Mouse (Mus musculus): ENCODE results near the gene Rem2. TPM values are rescaled to one million over a fixed set of nuclear protein-coding genes. Genes with fewer than 3 reads are reported as not detected.

Rem2 gene
- polyA plus RNA-seq, 1 experiment from 2014 or later: 5.3 TPM

DNA sequence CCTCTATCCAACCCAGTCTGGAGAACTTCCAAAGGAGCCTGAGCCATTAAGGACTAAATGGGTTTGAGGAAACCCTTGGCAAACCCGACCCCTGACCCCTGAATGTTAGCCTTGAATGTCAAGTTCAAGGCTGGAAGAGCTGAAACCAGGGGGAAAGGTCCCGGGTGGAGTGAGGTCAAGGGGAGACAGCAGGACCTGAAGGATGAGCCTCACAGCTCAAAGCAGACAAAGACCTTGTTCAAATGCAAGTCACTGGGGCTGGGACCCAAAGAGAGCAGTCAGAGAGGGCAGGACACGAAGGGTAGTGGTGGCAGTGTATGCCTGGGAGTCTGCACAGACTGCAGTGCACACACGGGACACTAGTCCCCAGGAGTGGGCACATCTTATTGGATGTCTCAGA lies 34.5 kb upstream of the Rem2 start:
- ATAC-seq (ENCODE audit: insufficient number of reproducible peaks, low FRiP score, low TSS enrichment, low read depth) (no peak), DNase-seq (ENCODE audit: low spot score) (no peak)
- no peaks in the 10 kb centered on the region for H3K27me3 ChIP-seq (ENCODE audit: control insufficient read depth, insufficient read depth, low read length)
- peaks cover 19% of the 10 kb centered on the region for H3K4me1 ChIP-seq (ENCODE audit: control insufficient read depth, insufficient read depth, low read length)
- no peak overlapping the region for H3K27ac ChIP-seq (replicated peaks; ENCODE audit: low read depth, low read length)
- no peak overlapping the region for H3K4me2 ChIP-seq (ENCODE audit: low read depth, severe bottlenecking)
- peaks cover 13% of the 10 kb centered on the region for H3K36me3 ChIP-seq (ENCODE audit: control insufficient read depth, insufficient read depth, low read length)
- WGBS: 83% methylated on average over 4 of the region's 4 CpGs
- no peak overlapping the region for H3K4me3 ChIP-seq (ENCODE audit: low read depth, low read length)
- H3K9me3 ChIP-seq (ENCODE audit: control insufficient read depth, low read length): no peaks in the 10 kb centered on the region
- H3K9ac ChIP-seq (ENCODE audit: low read length): no peak overlapping the region

DNA sequence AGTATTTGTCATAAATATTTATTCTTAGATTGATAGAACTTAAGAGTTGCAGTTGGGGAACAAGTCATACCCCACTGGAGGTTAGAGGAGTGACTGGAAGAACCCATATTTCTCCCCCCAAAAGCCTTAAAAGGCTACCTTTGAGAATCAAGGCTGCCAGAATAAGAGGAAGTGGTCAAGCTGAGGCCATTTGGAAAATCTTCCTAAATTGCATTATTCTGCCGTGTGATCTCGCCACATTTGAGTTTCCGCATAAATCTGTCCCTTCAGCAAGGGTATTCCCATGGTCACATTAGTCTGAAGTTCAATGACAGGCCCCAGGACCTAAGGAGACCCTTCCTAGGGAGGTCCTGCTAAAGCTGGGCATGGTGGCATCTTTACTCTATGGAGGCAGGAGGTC lies 33.4 kb upstream of the Rem2 start:
- peaks cover 19% of the 10 kb centered on the region for H3K4me1 ChIP-seq (ENCODE audit: control insufficient read depth, insufficient read depth, low read length)
- H3K9me3 ChIP-seq (ENCODE audit: control insufficient read depth, low read length): no peaks in the 10 kb centered on the region
- H3K27ac ChIP-seq (replicated peaks; ENCODE audit: low read depth, low read length): 0 out of 2 replicates have a peak overlapping the region, but pooled peaks have one; percentile 56
- H3K36me3 ChIP-seq (ENCODE audit: control insufficient read depth, insufficient read depth, low read length): peaks cover 11% of the 10 kb centered on the region
- H3K27me3 ChIP-seq (ENCODE audit: control insufficient read depth, insufficient read depth, low read length): no peaks in the 10 kb centered on the region
- no peak overlapping the region for H3K4me3 ChIP-seq (ENCODE audit: low read depth, low read length)
- no peak for DNase-seq (ENCODE audit: low spot score)
- no peak for ATAC-seq (ENCODE audit: insufficient number of reproducible peaks, low FRiP score, low TSS enrichment, low read depth)
- no peak overlapping the region for H3K9ac ChIP-seq (ENCODE audit: low read length)
- no peak overlapping the region for H3K4me2 ChIP-seq (ENCODE audit: low read depth, severe bottlenecking)
- 85% methylated on average over 3 of the region's 3 CpGs for WGBS

DNA sequence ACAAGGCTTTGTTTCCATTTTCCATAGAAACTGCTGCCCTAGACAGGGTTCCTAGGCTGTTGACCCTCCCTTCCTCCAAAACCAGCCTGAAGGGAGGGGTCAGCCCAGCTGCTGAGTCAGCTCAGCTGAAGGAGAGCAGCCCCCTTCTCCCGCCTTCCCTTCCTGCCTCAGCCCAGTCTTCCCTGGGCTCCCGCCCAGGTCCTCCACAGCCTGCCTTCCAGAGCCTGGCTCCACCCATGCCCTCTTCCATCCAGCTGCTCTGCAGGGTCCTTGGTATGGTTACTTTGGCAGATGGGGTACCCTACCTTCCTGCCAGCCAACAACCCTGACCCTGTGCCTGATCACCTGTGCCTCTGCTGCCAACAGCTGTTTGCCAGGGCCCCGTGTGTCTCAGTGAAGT lies 32.7 kb upstream of the Rem2 start:
- no peaks in the 10 kb centered on the region for H3K27me3 ChIP-seq (ENCODE audit: control insufficient read depth, insufficient read depth, low read length)
- H3K9ac ChIP-seq (ENCODE audit: low read length): peak overlapping the region; percentile 49
- peaks cover 19% of the 10 kb centered on the region for H3K4me1 ChIP-seq (ENCODE audit: control insufficient read depth, insufficient read depth, low read length)
- ATAC-seq (ENCODE audit: insufficient number of reproducible peaks, low FRiP score, low TSS enrichment, low read depth) (peak; percentile 74), DNase-seq (ENCODE audit: low spot score) (peak; percentile 75)
- H3K36me3 ChIP-seq (ENCODE audit: control insufficient read depth, insufficient read depth, low read length): peaks cover 11% of the 10 kb centered on the region
- no peak overlapping the region for H3K4me2 ChIP-seq (ENCODE audit: low read depth, severe bottlenecking)
- no peaks in the 10 kb centered on the region for H3K9me3 ChIP-seq (ENCODE audit: control insufficient read depth, low read length)
- H3K27ac ChIP-seq (replicated peaks; ENCODE audit: low read depth, low read length): peak overlapping the region; percentile 56
- H3K4me3 ChIP-seq (ENCODE audit: low read depth, low read length): no peak overlapping the region
- 2% methylated on average over 3 of the region's 3 CpGs for WGBS

DNA sequence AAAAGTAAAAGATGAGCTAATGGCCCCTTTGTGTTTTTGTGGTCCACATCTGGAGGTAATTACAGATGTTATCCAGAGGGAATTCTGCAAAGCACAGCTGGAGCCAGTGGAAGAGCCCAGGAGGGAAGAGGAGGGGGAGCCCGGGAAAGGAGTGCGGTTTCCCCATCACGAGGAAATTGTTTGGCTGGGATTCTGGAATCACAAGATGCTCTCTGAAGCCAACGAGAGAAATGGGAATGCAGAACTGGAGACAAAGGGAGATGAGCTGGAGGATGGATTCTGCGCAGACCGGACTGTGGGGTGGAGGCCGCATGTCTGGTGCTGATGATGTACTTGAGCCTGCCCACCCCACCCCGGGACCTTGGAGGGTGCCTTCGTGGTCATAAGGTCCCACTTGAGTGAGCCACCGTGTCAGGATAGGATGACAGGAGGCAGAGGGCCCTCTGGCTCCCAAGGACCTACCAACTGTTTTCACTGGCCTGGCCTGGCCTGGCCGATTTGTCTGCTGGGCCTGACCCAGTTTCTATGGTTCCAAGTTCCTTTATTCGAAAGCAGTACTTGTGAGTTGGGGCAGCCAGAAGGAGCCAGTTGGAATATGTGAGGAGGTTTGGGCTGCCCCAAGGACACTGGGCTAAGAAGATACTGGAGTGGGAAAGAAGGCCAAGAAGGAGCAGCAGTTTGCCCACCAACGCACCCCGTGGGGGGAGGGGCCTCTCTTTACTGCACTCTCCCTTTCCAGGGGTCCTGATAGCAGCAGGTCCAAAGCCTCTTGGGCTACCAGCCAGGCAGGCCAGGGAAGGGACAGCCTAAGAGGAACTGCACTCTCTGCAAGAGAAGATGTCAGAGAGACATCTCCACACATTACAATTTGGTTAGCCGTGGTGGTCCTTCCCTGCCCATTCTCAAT lies 31.9 kb upstream of the Rem2 start:
- DNase-seq (ENCODE audit: low spot score) (peak; percentile 44), ATAC-seq (ENCODE audit: insufficient number of reproducible peaks, low FRiP score, low TSS enrichment, low read depth) (0 out of 2 replicates have a peak, but pooled peaks have one; percentile 41)
- H3K4me3 ChIP-seq (ENCODE audit: low read depth, low read length): no peak overlapping the region
- peaks cover 19% of the 10 kb centered on the region for H3K4me1 ChIP-seq (ENCODE audit: control insufficient read depth, insufficient read depth, low read length)
- H3K4me2 ChIP-seq (ENCODE audit: low read depth, severe bottlenecking): no peak overlapping the region
- 55% methylated on average over 15 of the region's 15 CpGs for WGBS
- no peaks in the 10 kb centered on the region for H3K27me3 ChIP-seq (ENCODE audit: control insufficient read depth, insufficient read depth, low read length)
- peak overlapping the region; percentile 56 for H3K27ac ChIP-seq (replicated peaks; ENCODE audit: low read depth, low read length)
- H3K9ac ChIP-seq (ENCODE audit: low read length): no peak overlapping the region
- peaks cover 7% of the 10 kb centered on the region for H3K36me3 ChIP-seq (ENCODE audit: control insufficient read depth, insufficient read depth, low read length)
- H3K9me3 ChIP-seq (ENCODE audit: control insufficient read depth, low read length): no peaks in the 10 kb centered on the region

DNA sequence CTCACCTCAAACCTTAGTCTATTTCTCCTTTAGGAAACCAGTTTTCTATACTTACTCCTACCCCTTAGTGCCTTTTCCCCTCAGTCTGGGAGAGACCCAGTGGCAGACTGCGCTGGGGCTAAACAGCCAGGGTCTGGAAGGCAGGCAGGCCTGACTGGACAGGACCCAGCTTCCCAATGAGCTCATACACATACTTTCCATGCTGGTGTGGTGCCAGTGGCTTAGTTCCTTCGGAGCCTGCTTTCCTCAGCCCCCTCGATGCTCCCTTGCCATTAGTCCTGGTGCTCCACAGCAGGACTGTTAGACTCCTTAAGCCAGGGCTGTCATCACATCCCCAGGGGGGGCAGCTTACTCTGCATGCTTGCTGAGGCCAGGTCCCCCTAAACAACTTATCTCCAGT lies 30.4 kb upstream of the Rem2 start:
- ATAC-seq (ENCODE audit: insufficient number of reproducible peaks, low FRiP score, low TSS enrichment, low read depth): no peak
- no peak overlapping the region for H3K27ac ChIP-seq (replicated peaks; ENCODE audit: low read depth, low read length)

DNA sequence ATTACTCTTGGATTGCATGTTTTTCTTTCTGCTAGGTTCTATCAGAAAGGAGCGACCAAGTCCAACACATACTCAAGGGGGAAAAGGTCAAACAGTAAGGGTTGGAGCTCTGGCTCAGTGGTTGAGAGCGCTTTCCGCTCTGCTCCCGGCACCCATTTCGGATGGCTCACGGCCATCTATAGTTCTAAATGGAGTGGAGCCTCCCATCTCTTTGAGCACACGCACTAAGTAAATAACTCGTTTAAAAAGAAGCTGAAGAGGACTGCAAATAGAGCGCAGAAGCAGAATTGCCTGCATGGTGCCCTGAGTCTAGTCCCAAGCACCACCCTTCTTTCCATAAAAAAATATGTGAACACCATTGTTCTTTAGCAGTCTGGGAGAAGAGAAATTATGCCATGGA lies 22.3 kb upstream of the Rem2 start:
- Histone ChIP-seq H3K4me2 (ENCODE audit: low read depth, severe bottlenecking) (no peak overlapping the region), H3K9me3 (ENCODE audit: control insufficient read depth, low read length) (no peaks in the 10 kb centered on the region), H3K9ac (ENCODE audit: low read length) (no peak overlapping the region), H3K27me3 (ENCODE audit: control insufficient read depth, insufficient read depth, low read length) (no peaks in the 10 kb centered on the region), H3K36me3 (ENCODE audit: control insufficient read depth, insufficient read depth, low read length) (no peaks in the 10 kb centered on the region), H3K27ac (replicated peaks; ENCODE audit: low read depth, low read length) (no peak overlapping the region), H3K4me1 (ENCODE audit: control insufficient read depth, insufficient read depth, low read length) (no peaks in the 10 kb centered on the region), H3K4me3 (ENCODE audit: low read depth, low read length) (no peak overlapping the region)
- no peak for ATAC-seq (ENCODE audit: insufficient number of reproducible peaks, low FRiP score, low TSS enrichment, low read depth)
- 93% methylated on average over 9 of the region's 9 CpGs for WGBS
- DNase-seq (ENCODE audit: low spot score): no peak

More for the DNA sequence above, 30.4 kb upstream of the Rem2 start:
- Histone ChIP-seq H3K36me3 (ENCODE audit: control insufficient read depth, insufficient read depth, low read length) (no peaks in the 10 kb centered on the region), H3K4me3 (ENCODE audit: low read depth, low read length) (no peak overlapping the region), H3K9me3 (ENCODE audit: control insufficient read depth, low read length) (no peaks in the 10 kb centered on the region), H3K4me2 (ENCODE audit: low read depth, severe bottlenecking) (no peak overlapping the region), H3K27me3 (ENCODE audit: control insufficient read depth, insufficient read depth, low read length) (no peaks in the 10 kb centered on the region), H3K4me1 (ENCODE audit: control insufficient read depth, insufficient read depth, low read length) (peaks cover 19% of the 10 kb centered on the region), H3K9ac (ENCODE audit: low read length) (no peak overlapping the region)
- 58% methylated on average over 3 of the region's 3 CpGs for WGBS
- no peak for DNase-seq (ENCODE audit: low spot score)

DNA sequence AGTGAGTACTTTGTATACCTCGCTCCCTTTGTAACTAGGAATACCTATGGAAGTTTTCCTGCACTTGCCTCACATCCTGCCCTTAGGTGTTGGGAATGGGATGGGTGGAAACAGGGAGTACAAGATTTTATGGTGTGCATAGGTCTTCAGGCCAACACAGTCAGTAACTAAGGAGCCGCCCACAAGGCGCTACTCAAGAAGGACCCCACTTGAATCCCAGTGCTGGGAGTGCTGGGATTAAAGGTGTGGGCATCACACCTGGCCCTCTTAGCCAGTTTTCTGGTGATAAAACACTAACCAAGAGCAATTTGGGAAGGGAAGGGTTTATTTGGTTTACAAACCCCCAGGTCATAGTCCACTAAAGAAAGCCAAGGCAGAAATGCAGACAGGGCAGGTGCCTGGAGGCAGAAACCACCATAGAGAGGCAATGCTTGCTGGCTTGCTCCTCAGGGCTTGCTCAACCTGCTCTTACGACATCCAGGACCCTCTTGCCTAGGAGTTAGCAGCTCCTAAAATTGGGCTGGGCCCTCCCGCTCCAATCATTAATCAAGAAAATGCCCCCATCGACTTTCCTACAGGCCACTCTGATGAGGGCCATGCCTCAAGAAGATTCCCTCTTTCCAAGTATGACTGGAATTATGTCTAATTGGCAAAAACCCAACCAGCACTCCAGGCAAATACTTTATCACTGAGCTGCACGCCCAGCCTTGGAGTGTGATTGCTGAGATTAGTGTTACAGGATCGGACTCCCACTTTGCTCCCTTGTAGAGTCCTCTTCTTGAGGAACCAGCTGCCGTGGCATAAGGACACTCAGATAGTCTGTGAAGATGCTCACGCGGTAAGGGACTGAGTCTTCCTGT lies 21.0 kb upstream of the Rem2 start:
- DNase-seq (ENCODE audit: low spot score) (no peak), ATAC-seq (ENCODE audit: insufficient number of reproducible peaks, low FRiP score, low TSS enrichment, low read depth) (no peak)
- no peaks in the 10 kb centered on the region for H3K27me3 ChIP-seq (ENCODE audit: control insufficient read depth, insufficient read depth, low read length)
- 85% methylated on average over 11 of the region's 11 CpGs for WGBS
- H3K4me1 ChIP-seq (ENCODE audit: control insufficient read depth, insufficient read depth, low read length): no peaks in the 10 kb centered on the region
- no peak overlapping the region for H3K9ac ChIP-seq (ENCODE audit: low read length)
- no peak overlapping the region for H3K27ac ChIP-seq (replicated peaks; ENCODE audit: low read depth, low read length)
- no peak overlapping the region for H3K4me3 ChIP-seq (ENCODE audit: low read depth, low read length)
- H3K36me3 ChIP-seq (ENCODE audit: control insufficient read depth, insufficient read depth, low read length): no peaks in the 10 kb centered on the region
- no peak overlapping the region for H3K4me2 ChIP-seq (ENCODE audit: low read depth, severe bottlenecking)
- no peaks in the 10 kb centered on the region for H3K9me3 ChIP-seq (ENCODE audit: control insufficient read depth, low read length)

DNA sequence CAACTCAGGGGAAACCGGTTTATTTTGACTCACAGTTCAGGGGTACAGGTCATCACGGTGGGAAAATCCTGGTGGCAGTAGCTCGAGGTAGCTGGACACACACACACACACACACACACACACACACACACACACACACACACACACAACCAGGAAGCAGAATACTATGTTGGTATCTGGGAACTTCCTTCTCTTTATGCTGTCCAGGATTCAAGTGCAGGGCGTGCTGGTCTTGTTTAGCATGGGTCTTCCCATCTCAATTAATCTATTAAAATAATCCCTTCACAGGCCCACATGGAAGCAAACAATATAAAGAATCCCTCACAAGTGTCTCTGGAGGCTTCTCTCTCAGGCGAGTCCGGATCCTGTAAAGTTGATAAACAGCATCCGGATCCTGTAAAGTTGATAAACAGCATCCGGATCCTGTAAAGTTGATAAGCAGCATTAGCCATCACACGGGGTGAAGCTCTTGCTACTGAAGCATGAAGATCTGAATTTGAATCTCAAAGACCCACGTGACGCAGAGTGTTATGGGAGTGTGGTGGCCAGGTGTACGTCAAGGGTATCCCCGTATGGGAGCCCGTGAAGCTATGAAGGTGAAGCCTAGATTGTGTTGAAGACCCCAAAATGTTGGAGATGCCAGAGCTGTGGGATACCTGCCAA lies 17.9 kb upstream of the Rem2 start:
- no peak overlapping the region for H3K4me3 ChIP-seq (ENCODE audit: low read depth, low read length)
- H3K4me2 ChIP-seq (ENCODE audit: low read depth, severe bottlenecking): no peak overlapping the region
- no peaks in the 10 kb centered on the region for H3K36me3 ChIP-seq (ENCODE audit: control insufficient read depth, insufficient read depth, low read length)
- no peak overlapping the region for H3K9ac ChIP-seq (ENCODE audit: low read length)
- no peaks in the 10 kb centered on the region for H3K4me1 ChIP-seq (ENCODE audit: control insufficient read depth, insufficient read depth, low read length)
- no peaks in the 10 kb centered on the region for H3K27me3 ChIP-seq (ENCODE audit: control insufficient read depth, insufficient read depth, low read length)
- WGBS: 90% methylated on average over 14 of the region's 14 CpGs
- no peak overlapping the region for H3K27ac ChIP-seq (replicated peaks; ENCODE audit: low read depth, low read length)
- ATAC-seq (ENCODE audit: insufficient number of reproducible peaks, low FRiP score, low TSS enrichment, low read depth) (no peak), DNase-seq (ENCODE audit: low spot score) (no peak)
- H3K9me3 ChIP-seq (ENCODE audit: control insufficient read depth, low read length): no peaks in the 10 kb centered on the region
